Mouse (Mus musculus) T-helper 2 cell (primary cell): ENCODE measurements at regions not wholly inside any gene's neighbourhood (a gene's known extent, or its start where the extent isn't known, plus 50 kb on each side); places are given as distances from the start of the nearest gene placed in this dataset.

Source experiments
- in situ Hi-C: fragments of 300-600 bp; cut with MboI, MseI; formaldehyde crosslinking; loops from one replicate; pipeline ENCODE4 v1.15.1; 2025; ENCODE audit warnings: high pct_unique_total_duplicates

DNA sequence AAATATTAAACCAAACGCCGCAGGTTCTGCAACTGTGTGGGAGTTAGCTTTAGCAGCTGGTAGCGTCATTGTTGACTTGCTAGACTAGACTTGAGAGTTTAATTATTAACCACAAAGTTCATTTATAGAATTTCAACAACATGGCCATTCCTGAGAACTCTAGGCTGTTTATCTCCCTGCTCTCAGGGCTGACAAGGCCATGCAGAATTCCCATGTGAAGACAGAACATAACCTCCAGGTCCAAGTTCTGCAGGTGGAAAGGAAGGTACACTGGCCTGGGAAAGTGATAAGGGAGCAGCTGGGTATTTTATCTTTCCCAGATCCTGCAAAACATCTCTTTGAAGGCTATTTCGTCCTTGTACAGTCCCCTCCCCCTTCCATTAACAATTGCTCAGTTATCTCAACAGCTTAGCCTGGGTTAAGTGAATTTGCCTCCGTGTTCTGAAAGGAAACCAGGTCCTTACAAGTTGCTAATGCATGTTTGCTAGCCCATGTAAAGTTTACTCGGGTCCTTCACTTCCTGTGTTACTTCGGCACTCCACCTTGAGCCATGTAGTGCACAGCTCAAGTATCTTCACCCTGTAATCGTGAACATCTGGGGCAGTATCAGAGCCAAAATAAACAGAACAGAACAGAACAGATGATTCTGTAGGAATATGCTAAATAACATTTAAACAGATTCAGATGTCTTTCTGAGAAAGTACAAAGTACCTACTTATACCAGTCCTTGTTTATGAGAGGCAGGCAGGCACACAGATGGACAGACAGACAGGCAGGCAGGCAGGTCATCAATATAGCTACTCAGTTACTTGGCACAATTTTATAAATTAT lies 537.0 kb upstream of the N6amt1 start:
- in situ Hi-C loops: no loop called here

DNA sequence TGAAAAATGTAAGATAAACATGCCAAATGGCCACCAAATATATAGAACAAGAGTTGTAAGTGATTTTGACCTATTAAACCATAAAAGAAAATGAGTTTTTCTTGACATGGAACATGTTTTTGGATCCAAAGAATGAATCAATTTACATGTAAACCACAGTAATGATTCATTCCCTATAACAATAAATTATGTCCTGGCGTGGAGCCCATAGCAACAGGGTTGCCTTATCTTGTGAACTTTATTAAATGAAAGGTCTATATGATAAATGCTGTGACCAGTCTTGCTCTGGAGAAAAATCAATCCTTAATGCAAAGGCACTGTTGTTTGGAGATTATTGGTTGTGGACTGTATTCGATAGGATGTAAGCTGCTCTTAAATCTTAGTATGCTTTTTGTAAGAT lies 538.0 kb upstream of the N6amt1 start:
- in situ Hi-C loops: no loop called here

DNA sequence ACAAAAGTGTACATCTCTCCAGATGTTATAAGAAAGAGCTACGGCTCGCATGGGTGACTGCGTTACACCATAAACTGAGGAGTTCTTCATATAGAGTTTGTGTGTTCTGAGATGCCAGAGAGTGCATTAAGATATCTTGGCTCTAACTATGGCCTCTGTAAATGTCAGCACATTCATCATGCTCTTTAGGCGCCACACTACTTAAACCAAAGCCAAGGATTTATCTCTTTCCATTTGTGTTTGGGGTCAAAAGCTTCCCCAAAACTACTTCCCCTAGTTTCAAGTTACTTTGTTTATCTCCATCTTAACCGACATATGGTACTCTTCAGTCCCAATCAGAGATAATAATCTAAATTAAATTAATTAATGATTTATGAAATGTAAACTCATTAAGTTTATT lies 541.3 kb upstream of the N6amt1 start:
- in situ Hi-C loops: no loop called here

DNA sequence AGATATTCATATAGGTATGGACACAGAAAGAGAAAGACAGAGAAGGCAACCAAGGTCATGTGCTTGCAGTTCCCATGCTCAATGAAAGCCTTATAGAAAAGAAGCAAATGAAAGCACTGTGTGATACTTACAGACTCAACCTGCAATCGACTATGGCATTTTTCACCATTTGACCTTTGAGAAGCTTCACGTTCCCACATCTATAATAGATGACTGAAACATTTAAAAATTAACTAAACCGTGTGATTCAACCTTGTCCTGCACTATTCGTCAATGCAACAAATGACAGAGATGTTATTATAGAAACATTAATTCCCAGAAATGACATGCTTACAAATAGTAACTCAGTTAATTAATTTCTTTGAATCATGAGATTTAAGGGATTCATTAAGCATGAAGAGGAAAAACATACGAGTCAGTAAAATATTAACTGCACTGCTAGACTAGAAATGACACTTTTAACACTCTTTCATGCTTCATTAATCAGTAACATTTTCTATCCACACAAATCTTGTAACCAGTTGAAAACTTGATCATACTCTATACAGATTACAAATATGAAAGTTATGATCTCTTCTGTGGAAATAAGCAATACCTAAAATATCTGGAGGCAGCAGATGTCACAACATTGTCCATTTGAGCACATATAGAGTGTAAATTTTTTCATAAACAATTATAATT lies 545.2 kb upstream of the N6amt1 start:
- in situ Hi-C loops: no loop called here

DNA sequence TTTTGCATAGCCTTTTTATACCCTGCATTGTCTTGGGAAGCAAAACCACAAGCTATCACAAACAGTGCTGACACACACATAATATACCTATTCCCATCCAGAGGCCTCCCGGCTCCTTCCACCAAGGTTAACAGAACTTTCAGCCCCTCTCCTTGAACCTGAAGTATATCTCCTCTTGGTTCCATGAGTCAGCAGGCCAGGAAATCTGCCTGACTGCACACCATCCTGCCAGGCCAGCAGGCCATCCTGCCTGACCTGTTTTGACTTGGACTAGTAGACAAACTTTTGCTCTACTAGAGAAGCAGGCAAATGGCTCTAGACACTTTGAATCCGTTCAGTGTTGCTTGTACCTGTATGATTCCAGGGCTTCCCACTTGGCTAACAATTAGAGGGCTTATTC lies 547.6 kb upstream of the N6amt1 start:
- in situ Hi-C loops: no loop called here

DNA sequence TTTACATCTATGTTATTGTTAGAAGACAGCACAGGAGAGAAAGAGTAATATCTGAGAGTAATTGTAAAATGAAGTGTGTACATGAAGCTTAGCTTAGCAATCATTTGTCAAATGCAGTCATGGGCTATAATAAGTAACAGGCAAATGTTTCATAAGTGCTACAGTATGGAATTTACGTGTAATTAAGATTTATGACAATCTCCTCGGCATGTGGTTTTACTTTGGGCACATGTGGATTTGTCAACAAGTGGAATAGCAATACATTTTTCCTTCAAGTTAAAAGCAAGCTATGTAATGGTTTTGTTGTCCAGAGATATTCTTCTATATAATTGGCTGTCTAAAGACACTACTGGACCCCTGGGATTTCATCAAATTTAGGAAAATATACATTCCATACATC lies 577.9 kb upstream of the N6amt1 start:
- in situ Hi-C loops: no loop called here

DNA sequence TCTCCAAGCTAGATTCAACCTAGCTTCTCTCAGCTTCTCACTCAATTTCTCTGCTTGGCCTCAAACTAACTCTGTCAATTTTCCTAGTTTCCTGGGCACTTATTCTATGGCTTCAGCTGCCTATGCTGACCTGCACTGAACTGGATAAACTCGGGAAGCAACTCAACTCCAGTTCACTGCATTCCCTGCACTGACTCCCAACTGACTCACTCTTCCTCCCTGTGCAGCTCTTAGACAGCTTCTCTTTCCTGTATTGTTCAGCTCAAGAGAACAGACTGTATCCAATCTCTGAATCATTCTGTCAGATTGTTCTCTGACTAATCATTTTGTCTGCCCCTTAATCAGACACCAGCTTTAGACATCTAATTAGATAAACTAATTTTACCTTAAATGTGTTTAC lies 581.4 kb upstream of the N6amt1 start:
- in situ Hi-C loops: no loop called here

DNA sequence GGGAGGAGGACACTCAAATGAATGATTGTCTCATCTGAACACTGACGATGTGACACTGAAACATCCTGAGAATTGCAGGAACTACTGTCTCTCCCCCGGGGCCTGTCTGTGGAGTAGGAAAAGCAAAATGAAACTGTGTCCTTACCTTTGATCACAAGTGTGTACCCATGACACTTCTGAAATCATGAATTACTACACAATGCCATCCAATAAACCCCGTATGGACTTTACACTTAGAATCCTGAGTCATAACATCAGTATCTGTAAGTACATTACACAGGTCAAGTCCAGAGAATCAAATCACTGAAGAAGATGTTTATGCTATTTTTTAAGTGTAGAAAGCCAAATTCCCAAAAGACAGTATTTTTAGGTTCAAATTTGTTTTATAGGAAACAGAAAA lies 585.1 kb upstream of the N6amt1 start:
- in situ Hi-C loops: no loop called here

DNA sequence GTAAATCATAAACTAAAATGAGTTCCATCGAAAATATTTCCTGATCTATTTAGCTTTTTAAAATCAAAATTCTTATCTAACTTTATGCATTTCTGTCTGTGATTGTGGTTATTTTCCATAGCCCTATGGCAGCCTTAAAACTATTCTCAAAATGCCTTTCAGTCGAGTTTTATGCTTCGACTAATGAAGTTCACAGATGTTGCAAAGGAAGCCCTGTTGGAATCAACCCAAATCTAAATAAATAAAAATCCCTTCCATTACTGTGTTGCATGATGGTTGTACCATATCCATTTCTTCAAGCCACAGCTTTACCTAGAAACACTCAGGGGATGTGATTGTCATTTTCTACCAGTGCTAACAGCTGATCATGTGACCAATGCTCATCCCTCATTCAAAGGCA lies 585.6 kb upstream of the N6amt1 start:
- in situ Hi-C loops: no loop called here

DNA sequence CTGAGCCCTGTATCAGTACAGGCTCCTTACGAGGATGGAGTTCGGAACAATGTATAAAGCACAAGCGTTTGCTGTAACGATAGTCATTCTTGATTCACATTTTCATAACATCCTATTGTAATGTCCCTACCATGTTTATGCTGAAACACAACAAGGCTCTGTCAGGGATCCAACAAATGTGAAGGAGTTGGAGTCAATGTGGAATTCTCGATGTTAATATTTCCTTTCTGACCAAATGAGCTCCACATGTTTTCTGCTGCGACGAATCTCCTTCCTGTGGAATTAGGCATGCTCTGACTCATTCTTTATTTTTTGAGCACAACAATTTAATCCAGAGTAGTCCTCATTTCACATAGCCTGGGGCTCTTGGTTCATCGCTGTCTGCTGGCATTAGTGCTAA lies 588.0 kb upstream of the N6amt1 start:
- in situ Hi-C loops: no loop called here

DNA sequence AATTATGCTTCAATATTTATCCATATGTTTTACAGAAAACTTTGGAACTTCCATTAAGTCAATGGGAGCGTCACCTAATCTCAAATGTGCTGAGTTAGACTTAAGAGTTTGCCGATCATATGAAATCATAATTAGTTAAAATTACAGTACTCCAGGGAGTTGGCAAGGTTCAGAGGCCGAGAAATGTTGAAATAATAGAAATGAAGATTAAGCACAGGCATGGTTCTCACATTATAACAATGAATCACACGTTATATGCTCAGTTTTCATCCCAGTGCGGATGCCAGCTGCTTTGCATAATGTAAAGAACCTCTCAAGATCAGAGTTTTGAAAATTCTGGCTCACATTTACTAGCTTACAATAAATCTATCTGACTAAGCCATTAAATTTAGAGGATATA lies 612.7 kb upstream of the N6amt1 start:
- in situ Hi-C loops: no loop called here

DNA sequence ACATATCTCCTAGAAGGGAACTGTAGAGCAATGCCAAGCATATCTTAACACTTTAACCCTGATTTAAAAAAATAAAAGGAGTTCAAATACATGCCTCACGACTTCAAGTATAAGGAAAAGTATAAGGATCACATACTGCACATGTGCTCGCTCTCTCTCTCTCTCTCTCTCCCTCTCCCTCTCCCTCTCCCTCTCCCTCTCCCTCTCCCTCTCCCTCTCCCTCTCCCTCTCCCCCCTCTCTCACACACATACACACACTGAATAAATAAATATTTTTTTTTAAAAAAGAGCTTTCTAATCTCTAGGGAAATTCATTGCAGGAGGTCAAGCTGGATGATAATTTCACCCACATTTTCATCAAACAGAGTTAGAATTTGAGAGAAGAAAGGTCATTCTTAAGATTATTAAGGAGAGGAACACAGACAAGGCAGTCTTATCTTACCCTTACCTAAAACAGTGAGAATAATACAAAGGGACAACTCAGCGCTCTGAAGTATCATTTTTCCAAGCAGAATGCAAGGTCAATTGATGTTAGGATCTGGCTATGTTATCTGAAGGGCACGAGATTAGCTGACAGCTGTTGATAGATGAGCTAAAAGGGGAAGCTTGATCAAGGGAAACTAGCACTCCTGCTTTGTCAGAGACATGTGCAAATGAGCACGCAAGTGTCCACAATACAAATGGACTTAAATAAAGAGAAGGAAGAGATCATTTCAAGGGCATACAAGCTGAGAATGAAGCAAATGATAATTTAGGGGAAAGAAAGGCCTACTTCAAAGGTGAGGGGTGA lies 634.8 kb upstream of the N6amt1 start:
- in situ Hi-C loops: no loop called here

DNA sequence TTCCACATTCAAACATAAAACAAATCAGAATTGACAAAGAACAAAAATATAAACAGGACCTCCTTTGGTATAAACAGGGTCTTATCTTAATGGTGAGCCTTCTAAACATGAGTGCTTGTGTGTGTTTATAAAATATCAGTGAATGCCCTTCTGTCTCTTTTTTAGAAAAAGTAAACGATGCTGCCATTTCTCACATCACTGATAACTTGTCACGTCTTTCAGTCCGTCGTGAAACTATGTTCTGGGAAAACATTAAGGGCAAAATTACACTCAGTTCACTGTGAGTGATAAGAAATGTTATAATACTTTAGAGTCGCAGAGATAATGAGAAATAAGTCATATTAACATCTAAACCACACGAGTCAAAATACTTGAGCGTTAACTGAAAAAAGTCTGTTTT lies 635.6 kb upstream of the N6amt1 start:
- in situ Hi-C loops: no loop called here

DNA sequence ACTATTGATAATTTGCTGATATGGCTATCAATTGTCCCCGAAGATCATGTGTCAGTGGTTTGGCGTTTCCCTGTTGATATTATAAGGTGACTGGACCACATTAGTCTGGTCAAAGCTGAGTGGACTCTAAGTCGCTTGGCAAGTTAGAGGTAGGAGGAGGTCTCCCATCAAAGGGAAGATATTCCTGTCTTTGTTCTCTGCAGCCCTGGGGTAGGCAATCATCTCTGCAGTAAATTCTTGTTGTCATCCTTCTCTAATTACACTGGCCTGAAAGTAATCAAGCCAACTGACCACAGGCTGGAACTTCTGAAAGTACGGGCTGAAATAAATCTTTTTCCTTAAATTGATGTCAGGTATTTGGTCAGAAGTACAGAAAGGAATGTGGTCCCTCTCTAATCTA lies 652.3 kb upstream of the N6amt1 start:
- in situ Hi-C loops: no loop called here

DNA sequence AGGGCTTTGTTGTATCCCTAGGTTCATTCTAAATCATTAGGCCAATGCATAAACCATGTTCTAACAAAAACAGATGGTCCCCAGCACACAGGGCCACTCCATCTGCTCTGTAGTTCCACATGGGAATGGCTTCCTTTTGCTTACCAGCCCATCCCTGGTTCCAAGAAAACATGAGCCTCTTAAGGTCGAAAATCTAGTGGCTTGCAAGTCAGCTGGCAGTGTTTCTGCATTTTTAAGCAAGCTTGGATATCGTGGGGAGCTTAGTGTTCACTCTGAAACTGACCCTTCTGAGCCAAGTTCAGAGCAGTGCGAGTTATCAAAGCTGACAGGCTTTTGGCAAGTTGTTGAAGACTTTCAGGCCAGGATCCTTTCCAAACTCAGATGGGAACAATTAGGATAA lies 659.5 kb upstream of the N6amt1 start:
- in situ Hi-C loops: no loop called here

DNA sequence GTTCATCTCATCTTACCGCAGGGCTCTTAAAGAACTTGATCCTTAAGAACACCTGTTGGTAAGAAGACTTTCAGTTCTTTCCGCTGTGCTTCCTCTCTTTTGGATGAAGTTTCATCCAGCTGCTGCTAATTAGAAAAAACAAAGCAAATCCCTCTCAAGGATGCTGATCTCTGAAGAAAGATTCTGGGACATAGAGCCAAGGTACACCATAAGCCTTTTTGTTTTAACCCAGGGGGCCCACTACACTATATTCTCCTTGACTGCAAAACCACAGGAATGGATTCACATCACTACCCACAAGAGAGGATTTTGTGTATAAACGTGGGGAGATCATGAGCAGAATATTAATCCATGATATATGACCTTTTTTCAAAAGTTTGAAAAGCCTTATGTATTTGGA lies 694.8 kb upstream of the N6amt1 start:
- in situ Hi-C loops: no loop called here

DNA sequence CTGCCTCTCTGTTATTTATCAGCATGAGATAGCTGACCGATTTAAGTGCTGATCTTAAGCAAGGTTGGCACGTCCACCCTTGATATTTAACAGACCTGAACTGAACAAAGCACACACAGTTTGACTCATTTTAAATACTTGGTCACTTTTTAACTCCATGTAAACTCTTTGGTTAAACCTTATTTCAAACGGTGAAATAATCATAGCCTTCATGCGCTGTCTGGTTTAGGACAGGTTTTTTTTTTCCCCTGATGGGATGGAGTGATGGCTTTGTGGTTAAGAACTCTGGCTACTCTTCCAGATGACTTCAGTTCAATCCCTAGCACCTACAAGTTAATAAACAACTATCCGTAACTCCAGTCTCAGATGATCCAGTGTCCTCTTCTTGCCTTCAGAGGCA lies 706.7 kb upstream of the N6amt1 start:
- in situ Hi-C loops: no loop called here

DNA sequence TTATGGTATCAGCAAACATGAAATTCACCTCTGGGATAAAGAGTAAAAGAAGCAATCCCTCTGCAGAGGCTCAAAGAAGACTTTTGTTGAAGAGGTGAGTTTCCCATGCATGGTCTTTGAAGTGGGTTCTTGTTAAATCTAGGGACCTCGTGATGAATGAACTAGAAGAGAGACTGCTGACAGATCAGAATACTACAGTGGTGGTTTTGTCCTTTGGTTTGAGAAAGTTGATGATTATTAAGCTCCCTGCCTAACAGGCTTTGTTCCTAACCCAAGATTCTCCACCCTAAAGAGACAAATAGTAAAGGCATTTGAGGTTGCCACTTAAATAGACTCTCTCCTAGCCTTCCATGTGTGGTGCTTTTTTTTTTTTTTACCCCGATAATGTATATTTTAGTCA lies 707.2 kb upstream of the N6amt1 start:
- in situ Hi-C loops: no loop called here

DNA sequence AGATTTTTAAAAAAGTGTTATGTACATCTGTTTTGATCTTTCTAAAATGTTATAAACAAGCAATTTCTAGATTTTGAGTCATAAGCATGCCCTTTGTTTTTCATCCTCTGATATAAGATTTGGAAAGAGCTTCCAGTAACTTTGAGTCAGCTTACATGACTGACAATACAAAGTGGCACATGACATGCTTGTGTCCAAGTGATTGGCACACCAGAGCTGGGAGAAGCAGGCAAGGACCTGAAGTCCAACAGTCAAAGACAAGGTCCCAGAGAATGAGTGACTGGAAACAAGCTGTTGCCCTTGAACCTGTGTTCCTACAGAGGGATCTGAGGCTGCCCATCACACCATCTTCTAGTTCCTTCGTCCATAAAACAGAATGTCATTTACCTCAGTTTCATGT lies 708.5 kb upstream of the N6amt1 start:
- in situ Hi-C loops: no loop called here

DNA sequence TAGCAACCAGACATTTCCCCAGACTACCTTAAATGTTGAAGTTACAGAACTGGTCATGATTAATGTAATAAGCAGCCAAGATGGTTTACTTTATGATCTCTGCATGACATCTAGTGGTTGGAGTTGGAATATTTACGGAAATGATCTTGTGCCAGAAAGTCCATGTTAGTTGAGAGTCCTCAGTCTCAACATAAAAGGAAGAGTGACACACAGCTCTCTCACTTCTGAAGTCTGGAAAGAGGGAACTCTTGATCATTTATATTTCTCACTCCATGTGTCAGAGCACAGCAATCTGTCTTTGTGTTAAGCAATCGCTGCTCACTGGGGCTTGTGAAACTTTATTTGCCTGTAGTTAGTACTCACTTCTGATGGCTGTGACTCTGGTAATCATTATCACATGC lies 709.1 kb upstream of the N6amt1 start:
- in situ Hi-C loops: no loop called here

DNA sequence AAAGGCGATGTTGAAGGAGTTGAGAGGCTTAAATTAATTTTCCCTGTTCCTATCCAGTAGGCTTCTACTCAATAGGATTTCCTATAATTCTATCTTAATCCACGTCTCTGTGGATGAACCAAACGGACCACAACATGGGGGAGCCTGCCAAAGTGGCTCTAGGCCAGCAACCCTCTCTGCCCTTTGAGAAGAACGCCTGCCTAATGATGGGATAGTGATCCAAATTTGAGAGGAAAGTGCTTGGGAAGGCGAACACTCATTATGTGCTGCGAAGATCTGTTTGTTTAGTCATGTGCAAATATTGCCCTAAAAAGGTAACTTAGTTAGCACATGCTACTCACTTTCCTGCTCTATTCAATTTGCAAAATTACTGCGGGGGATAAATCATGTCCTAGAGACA lies 702.5 kb upstream of the Adamts5 start:
- in situ Hi-C loops: no loop called here

DNA sequence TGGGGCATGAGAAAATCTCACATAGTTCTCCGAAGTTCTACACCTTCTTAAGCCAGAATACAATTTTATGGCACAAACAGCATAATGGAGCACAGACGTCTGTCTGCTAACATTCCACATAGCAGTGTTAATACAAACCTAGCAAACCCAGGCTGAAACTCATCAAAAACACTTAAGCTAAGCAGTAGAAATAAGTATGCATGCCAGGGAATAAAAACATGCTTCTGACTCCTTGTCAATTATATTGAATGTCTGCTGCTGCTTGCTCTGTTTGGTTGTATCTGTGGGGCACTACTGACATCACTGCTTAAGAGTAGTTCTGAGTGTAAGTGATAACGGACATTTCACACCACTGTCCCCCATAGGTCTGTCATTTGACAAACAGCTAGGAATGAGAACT lies 693.4 kb upstream of the Adamts5 start:
- in situ Hi-C loops: no loop called here

DNA sequence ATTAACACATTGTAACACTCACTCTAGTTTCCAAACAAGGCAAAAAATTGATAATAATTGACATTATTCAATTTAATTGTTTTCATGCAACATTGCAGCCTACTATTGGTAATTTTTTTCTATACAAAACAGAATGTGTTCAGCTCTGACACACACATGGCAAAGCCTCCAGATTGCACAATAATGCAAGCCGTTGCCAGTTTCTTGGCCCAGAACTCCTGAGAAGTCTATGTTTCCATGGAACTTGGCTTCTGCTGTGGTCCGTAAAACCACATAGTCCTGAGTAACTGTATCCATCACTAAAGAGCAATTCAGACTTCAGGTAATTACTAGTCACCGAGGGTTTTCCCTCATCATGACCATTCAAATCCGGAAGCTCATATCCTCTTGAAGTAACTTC lies 684.4 kb upstream of the Adamts5 start:
- in situ Hi-C loops: no loop called here
